Mouse (Mus musculus): ENCODE measurements around the gene Kif14.

- no peak for TF ChIP-seq CTCF (IDR thresholded peaks at IDR 0.05; ENCODE audit: extremely low read depth, insufficient read length, insufficient replicate concordance, low read depth, low read length)
- TF ChIP-seq POLR2A (IDR thresholded peaks at IDR 0.05; ENCODE audit: low read depth, low read length): no peak
Measured at GRCm38 (mm10) chr1:136579360-136579759, 113.2 kb downstream of the Kif14 start.

Data from small intestine, adult 2 months (tissue).